Mouse (Mus musculus) embryo, embryonic 10.5 days (tissue): ENCODE data around the gene Gm20458.

Source experiments
- DNase-seq: peaks from one replicate; pipeline ENCODE4 v3.0.0-alpha.2; 2015; ENCODE audit warnings: low spot score

The Gm20458 gene

DNA sequence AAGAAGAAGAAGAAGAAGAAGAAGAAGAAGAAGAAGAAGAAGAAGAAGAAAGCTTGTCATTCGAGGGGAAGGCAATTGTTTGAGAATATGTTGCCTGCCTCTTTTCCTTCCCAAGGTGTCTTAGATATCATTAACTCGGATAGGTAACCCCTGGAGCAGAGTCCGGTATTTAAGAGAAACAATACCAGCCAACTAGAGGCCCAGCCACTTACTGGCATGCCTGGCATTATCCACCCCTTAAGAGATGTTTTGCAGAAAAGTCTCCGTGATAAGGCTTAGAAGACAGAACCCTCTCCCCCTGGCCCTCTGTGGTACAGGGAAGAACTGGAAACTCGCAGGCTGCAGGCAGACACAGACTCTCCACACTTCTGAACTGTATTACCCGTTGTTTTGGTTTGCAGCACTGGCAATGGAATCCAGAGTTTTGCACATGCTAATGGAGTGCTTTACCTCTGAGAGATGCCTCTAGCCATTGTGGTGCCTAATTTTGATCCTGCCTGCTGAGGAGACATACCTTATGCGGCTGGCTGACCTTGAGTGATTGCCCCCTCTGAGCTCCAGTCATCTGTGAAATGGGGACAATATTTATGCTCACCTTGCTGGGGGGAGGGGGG lies 6.8 kb upstream of the Gm20458 start:
- DNase-seq = no peak

DNA sequence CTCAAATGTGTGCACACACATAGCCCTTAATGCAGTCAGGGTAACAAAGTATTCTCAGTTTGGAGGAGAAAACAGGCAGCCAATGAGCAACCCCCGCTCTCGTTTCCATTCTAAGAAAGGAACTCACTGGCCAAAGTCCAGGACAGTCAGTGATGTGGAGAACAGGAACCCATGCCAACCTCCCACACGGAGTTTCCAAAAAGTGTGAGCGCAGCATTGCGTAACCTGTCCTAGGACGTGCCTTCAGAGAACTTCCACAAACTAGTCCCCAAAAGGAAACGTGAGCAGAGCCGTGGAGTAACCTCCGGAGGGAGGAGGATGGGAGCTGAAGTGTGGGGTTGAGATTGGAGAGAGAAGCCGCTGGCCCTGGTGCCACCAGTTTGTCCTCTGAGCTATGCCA lies 5.9 kb upstream of the Gm20458 start:
- DNase-seq = no peak

DNA sequence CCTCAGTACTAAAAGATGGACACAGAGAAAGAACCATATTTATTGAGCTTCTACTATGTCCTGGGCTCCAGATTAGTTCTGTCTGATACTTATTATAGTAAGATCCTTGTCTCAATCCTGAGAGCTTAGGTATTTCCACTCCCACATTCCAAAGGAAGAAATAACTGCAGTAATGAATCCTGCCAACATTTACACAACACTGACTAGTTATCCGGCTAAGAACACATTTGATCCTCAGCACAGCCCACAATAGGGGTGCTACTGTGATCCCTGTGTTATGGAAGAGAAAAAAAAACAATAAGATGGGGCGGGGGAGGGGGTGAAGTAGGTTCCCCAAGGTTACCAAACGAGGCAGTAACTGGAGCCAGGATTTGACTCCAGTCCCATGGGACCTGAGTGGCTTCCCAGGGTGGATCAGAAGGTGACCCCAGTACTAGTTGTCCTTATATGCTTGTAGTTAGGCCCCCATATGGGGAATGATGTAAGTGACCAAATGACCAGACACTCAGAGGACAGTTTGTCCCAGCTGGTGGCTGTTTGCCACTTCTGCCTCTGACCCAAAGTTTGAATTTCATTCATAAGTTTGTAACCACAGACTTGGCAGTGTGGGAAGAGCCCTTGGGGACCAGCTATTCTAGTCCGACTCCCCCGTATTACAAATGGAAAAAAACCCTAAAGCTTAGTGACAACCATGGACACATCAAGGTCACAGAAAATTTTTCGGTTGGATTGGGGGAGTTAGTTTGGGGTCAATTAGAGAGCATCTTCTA lies 5.2 kb upstream of the Gm20458 start:
- DNase-seq = no peak

DNA sequence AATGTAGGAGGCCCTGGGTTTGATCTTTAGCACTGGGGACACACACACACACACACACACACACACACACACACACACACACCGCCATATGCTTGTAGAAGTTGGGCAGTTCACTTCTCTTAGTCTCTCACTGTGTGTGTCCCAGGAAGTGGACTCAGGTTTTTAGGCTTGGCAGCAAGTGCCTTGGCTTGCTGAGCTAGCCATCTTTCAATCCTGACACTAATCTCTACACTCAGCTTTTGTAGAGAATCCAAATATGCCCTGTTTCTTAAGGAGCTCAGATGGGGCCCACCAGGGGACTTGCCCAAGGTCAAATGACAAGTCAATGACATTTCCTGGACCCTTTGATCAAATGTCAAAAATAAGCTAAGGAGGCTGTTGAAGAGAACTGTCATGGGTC lies 4.4 kb upstream of the Gm20458 start:
- DNase-seq = peak; percentile 10

DNA sequence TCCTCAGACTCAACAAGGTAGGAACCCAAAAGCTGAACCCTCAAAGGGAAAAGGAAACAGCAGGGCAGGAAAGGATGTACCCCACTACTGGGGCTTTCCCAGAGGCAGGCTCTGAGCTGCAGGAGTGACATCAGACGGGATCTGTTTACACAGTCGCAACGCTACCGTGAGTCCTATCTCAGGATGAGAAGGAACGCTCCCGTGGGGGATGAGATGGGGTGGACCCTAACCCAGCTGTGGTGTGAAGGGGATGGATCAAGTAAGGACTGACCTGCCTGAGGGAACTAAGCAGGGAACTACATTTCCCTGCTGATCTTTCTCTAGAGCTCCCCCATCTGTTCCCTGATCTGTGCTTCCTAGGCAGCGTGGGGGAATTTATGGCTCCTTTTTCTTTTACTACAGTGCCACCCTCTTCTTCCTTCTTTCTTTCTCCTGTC lies 3.9 kb upstream of the Gm20458 start, which contains the start of gene Sys1:
Sys1 (plus strand) TSS at position 101 of the 437 bp plus-strand sequence.
- DNase-seq = peak; percentile 59

DNA sequence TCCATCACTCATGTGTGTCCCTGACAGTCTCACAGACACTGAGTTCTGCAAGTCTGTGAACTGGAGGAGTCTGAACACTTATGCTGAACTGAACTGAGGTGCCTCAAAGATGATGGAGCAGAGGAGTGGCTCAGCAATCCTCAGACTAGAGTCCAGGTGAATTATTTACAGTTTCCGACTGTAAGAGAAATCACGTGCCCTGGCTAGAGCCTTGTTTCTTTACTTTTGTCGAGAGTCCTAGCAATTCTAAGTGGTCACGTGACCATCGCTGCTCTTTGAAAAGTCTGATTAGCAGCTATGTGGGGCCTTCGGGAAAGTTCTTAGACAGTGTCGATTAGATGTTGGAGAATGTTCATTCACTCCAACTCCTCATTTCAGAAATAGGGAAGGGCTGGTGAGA lies 2.8 kb upstream of the Gm20458 start:
- DNase-seq = no peak

DNA sequence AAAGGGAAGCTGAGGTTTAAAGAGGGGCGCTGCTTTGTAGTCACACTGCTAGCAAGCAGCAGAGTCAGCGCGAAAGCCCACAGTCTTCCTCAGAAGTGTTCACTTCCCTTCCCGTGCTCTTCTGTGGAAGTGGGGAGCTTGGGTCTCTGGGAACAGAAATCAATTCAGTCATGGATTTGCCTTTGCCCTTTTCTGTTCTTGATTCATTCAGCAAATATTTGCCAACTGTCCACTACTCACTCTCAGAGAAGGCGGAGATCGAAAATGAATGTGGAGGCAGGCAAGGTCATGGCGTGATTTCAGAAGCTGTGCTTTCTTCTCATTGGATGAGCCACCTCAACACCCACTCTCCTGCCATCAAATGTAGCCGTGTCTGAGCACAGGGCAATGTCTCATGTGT lies 2.2 kb upstream of the Gm20458 start:
- no peak for DNase-seq

DNA sequence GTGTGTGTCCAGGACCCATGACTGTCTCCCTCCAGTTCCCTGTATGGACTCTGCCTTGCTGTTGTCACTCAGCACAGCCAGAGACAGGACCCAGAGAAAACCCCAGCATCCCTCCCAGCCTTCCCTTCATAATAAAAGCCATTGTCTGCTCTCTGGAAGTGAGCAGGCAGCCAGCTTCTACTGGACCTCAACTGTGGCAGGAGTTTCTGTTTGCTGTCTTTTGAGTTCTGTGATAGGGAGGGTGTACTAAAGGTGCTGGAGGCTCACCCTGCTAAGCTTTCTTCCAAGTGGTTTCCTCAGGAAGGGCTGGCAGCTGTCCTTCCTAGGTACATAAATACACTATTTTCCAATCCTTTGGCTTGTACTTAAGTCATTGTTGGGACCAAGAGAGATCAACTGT lies 4.4 kb downstream of the Gm20458 start:
- no peak for DNase-seq

DNA sequence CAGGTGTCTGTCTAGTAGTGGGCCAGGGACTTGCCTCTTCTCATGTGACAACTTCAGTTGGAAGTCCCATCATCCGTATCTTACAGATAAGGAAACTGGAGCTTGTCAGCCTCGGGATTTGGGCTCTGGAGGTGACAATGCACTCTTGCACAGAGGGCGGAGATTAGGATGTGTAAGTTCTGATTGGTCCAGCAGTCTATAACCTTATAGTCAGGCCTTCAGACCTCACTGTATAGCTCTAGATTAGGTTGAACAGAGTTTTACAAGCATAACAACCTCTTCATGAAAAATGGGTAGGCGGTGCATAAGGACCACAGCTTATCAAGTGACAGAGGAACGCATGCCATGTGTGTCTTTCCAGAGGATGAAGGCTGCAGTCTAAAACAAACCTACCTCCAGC lies 6.0 kb downstream of the Gm20458 start:
- DNase-seq = no peak

DNA sequence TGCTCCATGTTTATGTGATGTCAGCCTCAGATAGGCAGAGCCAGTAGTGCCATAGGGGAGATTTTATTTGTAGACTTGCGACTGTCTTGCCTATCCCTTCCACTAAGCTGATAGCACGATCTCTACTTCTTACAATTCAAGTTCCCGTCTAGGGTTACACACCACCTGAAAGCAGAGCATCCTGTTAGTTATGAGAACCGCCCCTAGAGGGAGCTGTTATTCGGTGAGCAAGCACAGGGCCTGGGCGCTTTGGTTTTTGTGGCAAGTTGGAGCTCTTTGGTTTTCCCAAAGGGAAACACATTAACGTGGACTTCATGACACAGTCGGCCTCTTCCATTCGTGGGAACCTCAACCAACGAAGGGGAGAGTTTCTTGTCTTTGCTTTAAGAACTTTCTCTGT lies 9.5 kb downstream of the Gm20458 start:
- DNase-seq = peak; percentile 79

DNA sequence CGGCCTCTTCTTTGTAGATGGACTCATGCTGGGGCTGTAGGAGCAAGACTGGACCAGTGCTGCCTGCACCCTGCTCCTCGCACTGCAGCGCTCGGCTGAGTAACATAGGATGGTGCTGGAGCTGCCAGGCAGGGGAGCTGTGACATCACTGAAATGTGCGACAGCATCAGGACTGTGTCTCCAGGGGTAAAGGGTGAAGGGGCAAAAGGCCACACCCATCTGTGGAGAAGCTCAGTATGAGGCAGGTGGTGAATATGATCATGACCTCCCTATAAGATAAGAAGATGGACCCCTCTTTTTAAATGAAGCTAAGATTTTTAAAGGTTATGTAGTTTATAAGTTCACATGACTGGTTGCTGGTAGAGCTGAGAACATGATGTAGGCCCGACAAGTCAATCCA lies 12.9 kb downstream of the Gm20458 start, which contains the start of gene Trp53tg5:
Trp53tg5 (minus strand) TSS at position 101 of the 400 bp plus-strand sequence.
- no peak for DNase-seq

DNA sequence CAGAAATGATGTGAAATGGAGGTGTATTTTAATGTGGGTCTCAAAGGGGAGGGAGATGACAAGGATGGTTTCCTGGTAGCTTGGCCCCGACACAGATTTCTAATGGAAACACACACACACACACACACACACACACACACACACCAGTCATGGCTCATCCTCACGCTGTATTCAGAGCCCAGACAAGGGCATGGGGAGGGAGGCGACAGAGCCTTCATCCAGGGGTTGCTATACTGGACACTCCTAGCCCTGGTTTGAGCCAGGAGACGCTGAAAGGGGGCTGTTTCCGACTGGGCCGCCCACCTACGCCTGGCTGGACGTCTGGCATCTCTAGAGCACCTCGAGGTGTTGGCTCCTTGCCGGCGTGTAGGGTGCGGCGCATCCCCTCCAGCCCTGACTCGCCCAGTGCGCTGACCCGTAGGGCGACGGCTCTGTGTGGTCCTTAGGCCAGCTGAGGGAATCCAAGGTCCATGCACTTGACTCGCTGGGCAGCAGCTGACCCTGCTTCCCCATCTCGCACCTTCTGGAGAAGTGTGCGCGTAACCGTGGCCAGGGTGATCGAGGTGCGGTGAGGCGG lies 25.0 kb downstream of the Gm20458 start, which contains the start of gene Dbndd2:
Dbndd2 (plus strand) TSS at position 426 of the 577 bp plus-strand sequence.
- DNase-seq = peak; percentile 47

DNA sequence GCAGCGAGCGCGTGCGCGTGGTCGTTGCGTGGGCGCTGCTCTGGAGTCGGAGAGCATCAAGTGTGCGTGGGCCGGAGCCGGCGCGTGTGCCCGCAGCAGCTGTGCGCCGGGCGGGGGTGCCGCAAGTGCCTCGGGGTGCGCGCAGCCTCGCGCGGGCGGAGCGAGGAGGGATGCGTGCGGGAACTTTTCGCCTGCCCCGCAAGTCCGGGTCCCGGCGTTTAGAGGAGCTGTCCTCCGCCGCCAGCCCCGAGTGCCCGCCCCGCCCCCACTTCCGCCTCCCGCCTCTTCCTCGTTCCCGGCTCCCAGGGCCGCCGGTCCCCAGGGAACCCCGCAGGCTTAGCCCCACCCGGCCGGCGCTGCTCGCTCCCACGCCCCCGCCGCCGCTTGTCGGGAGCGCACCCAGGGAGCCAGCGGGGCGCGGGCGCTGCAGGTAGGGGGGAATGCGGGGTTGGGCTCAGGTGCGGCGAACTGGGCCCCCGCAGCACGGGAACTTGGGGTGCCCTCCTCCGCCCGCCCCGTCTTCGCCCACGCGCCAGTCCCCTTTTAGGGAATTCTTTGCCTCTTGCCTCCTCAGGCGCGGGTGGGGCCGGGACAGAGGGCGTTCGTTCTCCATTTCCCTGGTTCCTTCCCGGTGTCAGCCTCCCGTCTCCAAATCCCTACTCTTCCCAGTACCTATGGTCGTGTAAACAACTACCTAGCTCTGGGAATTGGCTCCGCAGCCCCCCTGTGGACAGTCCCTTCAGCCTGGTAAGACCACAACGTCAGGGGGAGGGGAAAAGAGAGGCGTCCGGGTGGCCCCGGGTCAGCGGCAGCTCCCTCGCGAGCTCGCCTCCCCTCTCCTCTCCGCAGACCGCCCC lies 25.7 kb downstream of the Gm20458 start:
- DNase-seq = peak; percentile 48

DNA sequence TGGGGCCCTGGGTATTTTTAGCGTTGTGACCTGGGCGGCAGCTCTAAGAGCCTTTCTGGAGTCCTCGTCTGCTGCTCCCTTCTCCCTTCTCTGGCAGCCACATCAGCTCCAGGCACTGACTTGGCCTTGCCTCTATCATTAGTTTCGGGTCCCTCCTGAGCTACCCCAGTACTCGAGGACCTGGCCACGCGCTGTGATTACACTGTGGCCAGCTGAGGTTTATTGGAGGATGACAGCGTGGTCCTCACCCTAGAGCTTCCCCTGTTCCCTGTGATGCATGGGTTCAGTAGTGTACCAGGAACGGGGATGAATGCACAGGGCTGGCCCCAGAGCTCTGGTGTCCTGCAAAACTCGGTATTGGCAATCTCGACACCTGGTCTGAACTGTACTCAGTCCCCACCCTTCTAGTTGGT lies 26.4 kb downstream of the Gm20458 start:
- no peak for DNase-seq

DNA sequence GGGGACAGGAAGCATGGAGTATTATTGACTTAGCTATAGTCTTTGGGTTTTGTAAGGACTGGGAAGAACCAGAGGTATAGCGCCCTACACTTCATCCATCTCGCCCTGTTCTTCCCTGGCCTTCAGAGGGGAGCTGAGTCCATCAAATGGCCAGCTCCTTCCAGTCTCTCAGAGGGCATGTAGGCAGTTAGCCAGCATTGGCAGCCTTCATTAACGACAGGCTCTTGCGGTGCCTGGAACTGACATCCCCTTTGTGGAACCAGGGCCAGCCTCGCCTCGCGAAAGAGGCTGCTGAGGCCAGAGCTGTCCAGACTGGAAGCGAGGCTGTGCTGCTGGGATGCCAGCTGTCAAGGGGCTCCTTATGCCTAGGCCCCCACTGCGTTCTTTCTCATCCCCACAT lies 27.0 kb downstream of the Gm20458 start:
- no peak for DNase-seq

DNA sequence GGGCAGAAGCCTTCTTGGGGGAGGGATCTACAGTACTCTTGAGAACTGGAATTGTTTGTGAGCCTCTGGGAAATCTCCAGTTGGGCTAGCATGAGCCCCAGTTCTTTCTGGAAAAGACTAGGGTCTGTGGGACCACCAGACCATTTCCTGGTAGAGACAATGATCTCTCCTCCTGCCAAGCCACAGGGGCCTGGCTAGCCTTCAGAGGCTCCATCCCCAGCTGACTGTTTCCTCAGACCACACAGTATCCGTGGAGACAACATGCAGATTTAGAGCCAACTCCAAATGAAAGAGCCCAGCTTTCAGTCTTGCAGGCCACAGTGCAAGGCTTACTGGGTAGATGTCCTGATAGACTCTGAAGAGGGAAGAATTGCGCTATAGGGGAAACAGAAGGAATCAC lies 33.4 kb downstream of the Gm20458 start:
- DNase-seq = no peak

DNA sequence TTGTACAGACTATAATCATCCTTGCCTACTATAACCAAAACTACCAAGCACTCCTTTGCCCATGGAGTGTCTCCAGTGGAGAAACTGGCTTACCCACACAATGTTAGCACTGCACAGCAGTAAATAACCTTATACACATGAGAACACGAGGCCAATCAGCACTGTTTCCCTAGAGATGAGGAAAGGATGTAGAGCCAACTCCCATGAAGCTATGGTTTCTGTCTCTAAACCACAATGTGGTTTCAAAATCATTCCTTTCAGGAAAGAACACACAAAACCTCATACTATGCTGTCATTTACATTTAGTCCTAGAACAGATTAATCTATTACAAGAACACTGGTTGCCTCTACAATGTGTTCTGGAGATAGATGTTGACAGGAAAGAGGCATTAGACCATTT lies 35.6 kb downstream of the Gm20458 start:
- no peak for DNase-seq

DNA sequence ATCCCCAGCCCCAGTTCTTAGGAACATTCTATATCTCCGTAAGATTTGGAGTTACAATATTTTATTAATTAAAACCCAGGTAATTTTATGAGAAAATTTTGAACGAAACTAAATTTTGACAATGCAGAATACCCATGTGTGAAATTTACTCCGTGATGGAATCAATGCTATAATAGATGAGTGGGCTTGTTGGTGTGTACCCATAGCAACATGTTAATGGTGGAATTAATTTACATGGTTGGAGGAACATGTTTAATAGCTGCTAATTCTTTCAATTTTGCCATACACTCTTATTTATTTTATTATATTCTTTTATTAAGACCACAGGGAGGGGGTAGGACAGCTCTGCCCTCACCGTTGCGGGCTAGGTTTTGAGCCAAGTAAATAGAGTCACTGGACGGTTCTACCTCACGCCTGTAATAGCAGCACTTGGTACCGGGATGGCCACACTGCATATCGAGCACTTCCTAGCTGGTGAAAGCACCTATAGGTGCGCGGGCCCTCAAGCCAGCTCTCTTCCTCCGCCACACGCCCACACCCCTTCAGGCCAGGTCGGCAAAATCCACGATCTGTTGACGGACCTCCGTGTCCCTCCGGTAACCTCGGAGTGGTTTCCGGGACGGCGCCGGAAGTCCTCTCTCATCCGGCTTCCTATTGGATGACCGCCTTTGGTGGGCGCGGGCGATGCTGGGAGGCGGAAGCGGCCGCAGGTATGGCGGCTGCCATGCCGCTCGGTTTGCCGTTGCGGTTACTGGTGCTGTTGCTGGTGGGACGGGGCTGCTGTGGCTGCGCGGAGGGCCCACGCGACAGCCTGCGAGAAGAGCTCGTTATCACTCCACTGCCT lies 36.3 kb downstream of the Gm20458 start, which contains the start of gene Pigt:
Pigt (plus strand) TSS at position 674 of the 844 bp plus-strand sequence.
- peak; percentile 90 for DNase-seq

DNA sequence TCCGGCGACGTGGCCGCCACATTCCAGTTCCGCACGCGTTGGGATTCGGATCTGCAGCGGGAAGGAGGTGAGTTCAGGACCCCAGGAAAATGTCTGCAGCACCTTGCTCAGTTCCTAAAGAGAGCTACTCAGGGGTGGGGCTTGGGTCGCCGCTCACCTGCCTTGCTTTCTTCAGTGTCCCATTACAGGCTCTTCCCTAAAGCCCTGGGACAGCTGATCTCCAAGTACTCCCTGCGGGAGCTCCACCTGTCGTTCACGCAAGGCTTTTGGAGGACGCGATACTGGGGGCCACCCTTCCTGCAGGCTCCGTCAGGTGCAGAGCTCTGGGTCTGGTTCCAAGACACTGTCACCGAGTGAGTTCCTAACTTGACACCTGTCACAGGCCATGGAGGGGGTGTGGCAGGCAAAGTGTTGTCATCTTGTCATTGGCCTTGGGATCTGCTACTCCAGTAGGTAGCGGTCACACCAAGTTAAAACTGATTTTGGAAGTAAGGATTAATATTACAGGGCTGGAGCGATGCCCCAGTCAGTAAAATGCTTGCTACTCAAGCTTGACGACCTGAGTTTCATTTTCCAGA lies 37.0 kb downstream of the Gm20458 start:
- no peak for DNase-seq

DNA sequence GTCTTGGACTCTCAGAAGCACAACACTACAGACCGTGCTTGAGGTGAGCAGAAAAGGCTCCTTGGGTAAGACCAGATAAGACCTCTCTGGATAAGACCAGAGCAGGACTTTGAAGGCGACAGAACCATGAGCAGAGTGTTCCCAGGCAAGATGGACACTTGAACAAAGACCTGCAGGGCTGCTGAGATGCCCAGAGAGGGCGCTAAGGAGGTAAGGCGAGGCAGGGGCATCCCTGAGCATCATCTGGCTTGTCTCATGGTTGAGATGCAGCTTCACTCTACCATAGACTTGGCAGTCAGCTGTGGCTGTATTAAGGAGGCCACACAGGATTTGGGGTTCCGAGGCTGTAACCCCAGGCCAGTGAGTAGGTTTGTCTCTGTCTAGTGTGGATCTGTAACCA lies 38.5 kb downstream of the Gm20458 start:
- DNase-seq = no peak

DNA sequence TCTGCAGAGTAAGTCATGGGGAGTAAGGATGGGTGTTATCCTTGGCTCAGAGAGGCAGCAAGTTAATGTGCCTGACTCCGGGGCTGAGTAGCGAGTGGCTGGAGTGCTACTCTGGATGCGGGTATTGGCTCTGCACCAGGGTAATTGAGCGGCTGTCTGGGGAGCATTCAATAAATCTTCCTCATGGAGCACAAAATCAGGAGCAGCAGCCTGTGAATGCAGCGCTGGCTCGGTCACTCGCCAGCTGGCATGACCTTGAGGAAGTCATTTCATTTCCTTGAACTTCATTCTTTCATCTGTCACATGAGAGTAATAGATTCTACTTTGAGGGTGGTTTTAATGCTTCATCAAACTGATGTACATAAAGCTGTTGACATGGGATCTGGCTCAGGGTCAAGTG lies 39.7 kb downstream of the Gm20458 start:
- DNase-seq = no peak
